Mouse (Mus musculus) colon, adult 2 months (tissue): ENCODE data around the gene Rab25. TPM values are rescaled to one million over a fixed set of nuclear protein-coding genes. Genes with fewer than 3 reads are reported as not detected.

Source experiments
- polyA plus RNA-seq: library from polyadenylated mRNA; depleted of rRNA; stranded (reverse); fragments of >200 nt; gene quantifications from 2 replicates; pipeline ENCODE4 v1.2.3, GENCODE M21; 2012; rRNA removed

Rab25 gene
- 407 and 425 TPM in 2 replicates for polyA plus RNA-seq

GRCm38 (mm10) chr3:88548180-88548917 lies at the start of gene Rab25:
Gene Rab25 (minus strand): TSS chr3:88548300.

GRCm38 (mm10) chr3:88575540-88575939 lies 27.4 kb upstream of the Rab25 start, which contains the start of gene Ssr2:
Gene Ssr2 (plus strand): TSS chr3:88575876.

GRCm38 (mm10) chr3:88553525-88553879 lies 5.4 kb upstream of the Rab25 start, which contains the start of gene Ubqln4:
Gene Ubqln4 (plus strand): TSS chr3:88553758.

DNA sequence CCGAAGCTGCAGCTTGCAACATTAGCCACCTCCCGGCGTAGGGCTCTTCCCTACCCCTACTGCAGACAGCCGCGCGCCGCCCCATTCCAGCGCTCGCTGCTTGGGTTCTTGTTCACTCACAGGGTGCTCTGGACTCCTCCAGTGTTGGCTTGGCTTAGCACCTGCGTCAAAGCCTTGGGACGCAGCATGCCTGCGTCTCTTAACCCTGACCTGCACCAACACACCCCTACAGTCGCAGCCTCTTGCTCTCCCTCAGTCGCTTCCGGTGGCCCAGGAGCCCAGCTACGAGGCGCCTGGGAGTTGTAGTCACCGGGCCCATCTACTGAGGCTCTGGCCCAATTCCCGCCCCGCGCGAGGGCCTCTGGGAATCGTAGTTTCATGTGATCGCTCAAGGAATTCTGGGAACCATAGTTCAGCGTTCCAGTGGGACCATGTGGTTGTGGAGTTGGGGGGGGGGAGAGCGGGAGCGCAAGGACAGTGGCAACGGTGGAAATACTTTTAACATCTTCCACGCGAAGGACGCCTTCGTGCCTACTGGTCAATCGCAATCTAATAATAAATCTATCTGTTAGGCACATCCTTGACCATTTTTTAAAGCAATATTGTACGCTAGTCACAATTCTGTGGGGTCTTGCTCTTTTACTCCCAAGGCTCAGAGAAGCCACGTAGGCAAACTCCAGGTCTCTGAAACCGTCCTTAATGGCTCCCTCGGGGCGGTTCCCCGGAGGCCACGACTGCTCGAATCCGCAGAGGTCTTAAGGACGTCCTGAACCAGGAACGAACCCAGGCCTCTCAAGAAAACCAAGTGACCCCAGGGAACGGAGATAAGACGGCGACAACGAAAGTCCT lies 4.8 kb upstream of the Rab25 start, which contains the start of gene Lamtor2:
Gene Lamtor2, minus strand, starts transcription at position 399 of the 849 bp plus-strand sequence.

GRCm38 (mm10) chr3:88532299-88532674 lies 15.8 kb downstream of the Rab25 start, which contains the start of gene Mex3a:
Gene Mex3a (plus strand): TSS chr3:88532395.

GRCm38 (mm10) chr3:88509692-88510420 lies 38.2 kb downstream of the Rab25 start, which contains the start of gene Lmna:
Gene Lmna (minus strand): TSS chr3:88509956.

Other genes with a start within 250 kb of the Rab25 start
- gene Glmp, start 223.3 kb downstream of the Rab25 start, polyA plus RNA-seq: 181 and 206 TPM in 2 replicates
- gene Tmem79, start 212.2 kb downstream of the Rab25 start, polyA plus RNA-seq: 44.3 and 54.6 TPM in 2 replicates
- gene Smg5, start 212.0 kb downstream of the Rab25 start, polyA plus RNA-seq: 65.8 and 68.6 TPM in 2 replicates
- 6.7 and 9.3 TPM in 2 replicates for gene Paqr6, start 183.7 kb downstream of the Rab25 start, polyA plus RNA-seq
- gene Bglap3, start 175.6 kb downstream of the Rab25 start, polyA plus RNA-seq: 9.1 and 12.0 TPM in 2 replicates
- gene Bglap2, start 169.6 kb downstream of the Rab25 start, polyA plus RNA-seq: 2.9 and 4.4 TPM in 2 replicates
- 2.7 and 6.8 TPM in 2 replicates for gene Bglap, start 163.8 kb downstream of the Rab25 start, polyA plus RNA-seq
- 57.9 and 63.7 TPM in 2 replicates for gene Pmf1, start 138.0 kb downstream of the Rab25 start, polyA plus RNA-seq
- 19.2 and 26.3 TPM in 2 replicates for gene Slc25a44, start 123.2 kb downstream of the Rab25 start, polyA plus RNA-seq
- gene Sema4a, start 87.1 kb downstream of the Rab25 start, polyA plus RNA-seq: 233 and 295 TPM in 2 replicates
- gene Lmna, start 38.3 kb downstream of the Rab25 start, polyA plus RNA-seq: 812 and 822 TPM in 2 replicates
- 1.0 and 1.1 TPM in 2 replicates for gene Mex3a, start 15.9 kb downstream of the Rab25 start, polyA plus RNA-seq
- 210 and 235 TPM in 2 replicates for gene Lamtor2, start 4.8 kb upstream of the Rab25 start, polyA plus RNA-seq
- gene Ubqln4, start 5.5 kb upstream of the Rab25 start, polyA plus RNA-seq: 52.6 and 60.7 TPM in 2 replicates
- gene Ssr2, start 27.6 kb upstream of the Rab25 start, polyA plus RNA-seq: 178 and 186 TPM in 2 replicates
- gene Arhgef2, start 57.7 kb upstream of the Rab25 start, polyA plus RNA-seq: 67.5 and 68.7 TPM in 2 replicates
- 0.21 and 0.41 TPM in 2 replicates for gene Rxfp4, start 104.8 kb upstream of the Rab25 start, polyA plus RNA-seq
- gene Khdc4, start 137.5 kb upstream of the Rab25 start, polyA plus RNA-seq: 51.3 and 58.9 TPM in 2 replicates
- 45.6 and 48.8 TPM in 2 replicates for gene Rit1, start 168.5 kb upstream of the Rab25 start, polyA plus RNA-seq
- gene Syt11, start 226.9 kb upstream of the Rab25 start, polyA plus RNA-seq: 5.8 and 6.2 TPM in 2 replicates